8 mouse cellular contexts compared by ENCODE assay signal in genomic region chr7:90029548-90030485, GRCm38 (mm10). TPM values are rescaled to one million over a fixed set of nuclear protein-coding genes. Genes with fewer than 3 reads are reported as not detected.
DNase-seq lines count a peak whose midpoint lies in the region; ATAC-seq and TF ChIP-seq lines count a peak whose summit lies in the region.

No protein-coding gene starts in this region.

- H3K4me2 ChIP-seq in embryonic facial prominence, embryonic 15.5 days (replicated peaks): peak overlapping the region; percentile 35
- H3K4me2 ChIP-seq in heart, embryonic 13.5 days: peak overlapping the region; percentile 61

- no peak overlapping the region for H3K9ac ChIP-seq in embryonic facial prominence, embryonic 15.5 days
- H3K9ac ChIP-seq in heart, embryonic 13.5 days: peak overlapping the region; percentile 62

- 0 out of 2 replicates have a peak, but pooled peaks have one; percentile 53 for ATAC-seq in embryonic facial prominence, embryonic 15.5 days (ENCODE audit: insufficient number of reproducible peaks, low FRiP score, low TSS enrichment, low read depth)
- ATAC-seq in heart, embryonic 13.5 days (ENCODE audit: extremely low read depth, insufficient number of reproducible peaks, low FRiP score, low TSS enrichment): no peak

- H3K36me3 ChIP-seq in embryonic facial prominence, embryonic 15.5 days: no peaks in the 10 kb centered on the region
- H3K36me3 ChIP-seq in heart, embryonic 13.5 days: no peaks in the 10 kb centered on the region
- no peaks in the 10 kb centered on the region for H3K36me3 ChIP-seq in macrophage (ENCODE audit: inconsistent target)

- H3K27me3 ChIP-seq in embryonic facial prominence, embryonic 15.5 days: no peaks in the 10 kb centered on the region
- H3K27me3 ChIP-seq in heart, embryonic 13.5 days (replicated peaks): no peaks in the 10 kb centered on the region

- no peak for TF ChIP-seq CTCF in layer of hippocampus, adult 2 months (conservative IDR thresholded peaks at IDR 0.05)

- no peaks in the 10 kb centered on the region for H3K9me3 ChIP-seq in embryonic facial prominence, embryonic 15.5 days (replicated peaks)
- no peaks in the 10 kb centered on the region for H3K9me3 ChIP-seq in heart, embryonic 13.5 days

- DNase-seq in layer of hippocampus, adult 2 months (ENCODE audit: low spot score in 2 of 2): no peak
- no peak for DNase-seq in layer of hippocampus, adult 9-10 months (ENCODE audit: low spot score)
- DNase-seq in kidney, postnatal 10 days: peak; percentile 48
- DNase-seq in yolk sac, embryonic 10.5 days (ENCODE audit: low spot score): peak; percentile 62
- DNase-seq in adrenal gland, adult 2 months: no peak

- 21% methylated on average over 20 of the region's 20 CpGs for WGBS in embryonic facial prominence, embryonic 15.5 days
- 21% methylated on average over 20 of the region's 20 CpGs for WGBS in heart, embryonic 13.5 days
- 83% methylated on average over 19 of the region's 20 CpGs for WGBS in macrophage (ENCODE audit: missing documents)

- peak overlapping the region; percentile 37 for H3K4me3 ChIP-seq in layer of hippocampus, adult 2 months
- no peak overlapping the region for H3K4me3 ChIP-seq in embryonic facial prominence, embryonic 15.5 days (replicated peaks)
- H3K4me3 ChIP-seq in heart, embryonic 13.5 days: peak overlapping the region; percentile 30
- H3K4me3 ChIP-seq in macrophage (ENCODE audit: inconsistent target): no peak overlapping the region

- H3K4me1 ChIP-seq in embryonic facial prominence, embryonic 15.5 days: peaks cover 30% of the 10 kb centered on the region
- peaks cover 52% of the 10 kb centered on the region for H3K4me1 ChIP-seq in heart, embryonic 13.5 days

- no peaks in the 10 kb centered on the region for H3K79me2 ChIP-seq in macrophage (ENCODE audit: inconsistent target)

- peak overlapping the region; percentile 92 for H3K27ac ChIP-seq in layer of hippocampus, adult 2 months
- H3K27ac ChIP-seq in embryonic facial prominence, embryonic 15.5 days (replicated peaks): peak overlapping the region; percentile 87
- H3K27ac ChIP-seq in heart, embryonic 13.5 days (replicated peaks): peak overlapping the region; percentile 86
- H3K27ac ChIP-seq in macrophage: peak overlapping the region; percentile 32

RNA-seq across cellular contexts. Expression of gene Eed, which starts 49.0 kb away (rescaled TPM):
- total RNA-seq in layer of hippocampus, adult 2 months (2021): 10 to 100 TPM; 37.2 to 42.2 TPM
- 64.2 and 73.2 TPM in 2 replicates for polyA plus RNA-seq in embryonic facial prominence, embryonic 15.5 days (2015; fragmentation: Nextera tagmentation; extraction: Ambion mirVana)
- polyA plus RNA-seq in heart, embryonic 13.5 days (2015; fragmentation: Nextera tagmentation; extraction: Ambion mirVana): 42.0 and 45.5 TPM in 2 replicates
- 100 to 1,000 TPM in 24 of 26 experiments, 10 to 100 TPM in 2; 87.4 to 310 (median 214) TPM for total RNA-seq in macrophage (2018; cell fraction: chromatin; rRNA removed)
- 10 to 100 TPM; 16.4 to 78.9 (median 44.1) TPM for total RNA-seq in macrophage (2018; cell fraction: cytosol; rRNA removed)
- total RNA-seq in macrophage (2018; cell fraction: nucleus; rRNA removed): 100 to 1,000 TPM in 14 of 26 experiments, 10 to 100 TPM in 12; 34.6 to 164 (median 110) TPM
- 45.6 to 59.3 TPM (median 47.9 TPM) in 3 replicates for polyA plus RNA-seq in macrophage (2018)
- 10 to 100 TPM; 49.3 to 71.0 TPM for total RNA-seq in adrenal gland, adult 2 months (2021)
- polyA plus RNA-seq in adrenal gland, adult 2 months (2012; rRNA removed): 5.7 and 10.6 TPM in 2 replicates

Comparison
In these comparisons a context has a peak if more than half of its experiments do, and no peak if none do; other contexts are left out.
1. DNase-seq: peak in kidney, postnatal 10 days (single experiment) and yolk sac, embryonic 10.5 days (single experiment); none in layer of hippocampus, adult 2 months (0 of 2), layer of hippocampus, adult 9-10 months (single experiment) and adrenal gland, adult 2 months (single experiment).
2. H3K27ac ChIP-seq: peak in every context shown above with its lines; median percentile 92 in layer of hippocampus, adult 2 months; 87 in embryonic facial prominence, embryonic 15.5 days; 86 in heart, embryonic 13.5 days; 32 in macrophage.
3. H3K4me3 ChIP-seq: peak in layer of hippocampus, adult 2 months (single experiment) and heart, embryonic 13.5 days (single experiment); none in embryonic facial prominence, embryonic 15.5 days (single experiment) and macrophage (single experiment).